Mouse (Mus musculus): ENCODE measurements around the gene Upb1.
"Not testable (repeated sequence)": the region's sequence is repeated elsewhere in the genome, so short reads cannot be mapped to it uniquely, and the experiment has no call there.

GRCm38 (mm10) chr10:75364214-75364690, 36.7 kb upstream of the Upb1 start:
- not testable (repeated sequence) for TF ChIP-seq POLR2A, CTCF (IDR thresholded peaks at IDR 0.05; ENCODE audit: insufficient read depth, low read depth, low read length)
